Mouse (Mus musculus) frontal cortex, postnatal 14 days (tissue): ENCODE measurements around the gene Zic4.

Experiments used
- DNase-seq, 2 experiments: peaks; one replicate each; pipeline ENCODE4 v3.0.0; 2022; ENCODE audit warnings: low spot score in 2 of 2

Zic4 gene

DNA sequence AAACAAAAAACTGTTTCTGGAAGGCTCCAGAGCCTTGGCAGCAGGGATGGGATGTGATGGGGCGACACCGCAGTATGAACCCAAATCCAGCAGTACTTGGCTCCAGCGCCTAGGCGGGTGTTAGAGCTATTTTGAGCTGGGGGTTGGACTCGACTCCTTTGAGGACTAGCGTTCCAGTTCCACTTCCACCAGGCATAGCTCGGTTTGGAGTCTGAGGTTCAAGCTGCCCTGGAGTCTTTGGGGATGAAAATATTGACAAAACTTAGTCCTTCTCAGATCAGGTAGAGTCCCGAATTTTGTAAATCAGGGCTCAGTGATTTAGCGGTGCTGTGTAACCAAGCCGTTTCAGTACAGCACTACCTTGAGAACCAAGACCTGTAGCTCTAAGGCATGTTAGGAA is 39.3 kb downstream of the Zic4 start:
- no peak for DNase-seq

DNA sequence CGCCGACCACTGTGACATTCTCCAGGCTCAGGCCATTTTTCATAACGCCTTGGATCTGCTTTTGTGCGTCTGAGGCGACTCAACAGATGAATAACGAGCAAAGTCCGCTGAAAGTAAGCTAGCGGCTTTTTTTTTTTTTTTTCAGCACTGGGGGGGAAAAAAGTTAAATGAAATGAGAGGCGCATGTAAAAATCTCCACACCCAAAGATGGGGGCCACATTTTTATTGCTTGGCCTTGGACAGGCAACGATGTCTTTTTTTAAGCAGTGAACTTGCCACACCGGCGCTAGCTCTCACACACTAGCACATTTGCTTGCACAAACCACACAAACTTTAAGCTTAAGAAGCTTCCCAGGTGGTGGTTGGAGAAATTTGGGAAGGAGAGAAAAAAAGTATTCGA is 42.0 kb downstream of the Zic4 start:
- DNase-seq: no peak

DNA sequence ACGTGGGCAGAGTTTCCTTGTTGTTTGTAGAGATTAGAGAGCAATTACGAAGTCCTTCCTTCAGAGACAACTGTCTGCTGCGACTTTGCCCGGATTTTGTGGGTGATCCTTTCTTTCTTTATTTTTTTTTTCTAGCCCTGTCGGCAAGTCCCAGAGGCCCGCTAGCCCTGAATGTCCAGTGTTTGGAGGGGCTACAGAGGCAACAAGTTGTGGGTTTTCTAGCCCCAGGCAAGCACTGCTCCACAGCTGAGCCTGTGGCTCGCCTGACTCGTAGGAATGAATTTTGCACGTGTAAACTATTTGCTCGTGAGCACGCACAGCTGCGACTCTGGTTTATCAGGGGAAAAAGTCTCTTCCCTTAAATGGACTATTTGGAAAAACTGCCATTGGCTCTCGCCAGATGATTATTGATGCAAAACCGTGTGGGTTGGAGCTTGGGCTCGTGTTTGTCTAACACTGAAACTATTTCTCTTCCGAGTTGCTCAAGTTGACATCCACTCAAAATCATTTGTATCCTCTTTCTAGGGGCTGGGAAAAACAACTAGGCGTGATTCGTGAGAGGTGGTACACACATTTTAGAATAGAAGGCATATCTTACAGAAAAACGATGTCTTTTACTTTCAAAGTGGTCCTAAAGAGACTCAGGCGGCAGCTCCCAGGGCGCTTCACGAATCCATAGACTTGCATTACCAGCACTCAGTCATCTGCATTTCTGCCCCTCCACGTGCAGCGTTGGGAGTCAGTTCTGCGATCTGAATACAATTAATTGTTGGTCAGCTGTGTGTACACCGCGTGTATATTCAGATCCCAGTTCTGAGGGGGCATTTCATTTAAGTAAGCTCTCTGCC is 42.9 kb downstream of the Zic4 start:
- DNase-seq: no peak

DNA sequence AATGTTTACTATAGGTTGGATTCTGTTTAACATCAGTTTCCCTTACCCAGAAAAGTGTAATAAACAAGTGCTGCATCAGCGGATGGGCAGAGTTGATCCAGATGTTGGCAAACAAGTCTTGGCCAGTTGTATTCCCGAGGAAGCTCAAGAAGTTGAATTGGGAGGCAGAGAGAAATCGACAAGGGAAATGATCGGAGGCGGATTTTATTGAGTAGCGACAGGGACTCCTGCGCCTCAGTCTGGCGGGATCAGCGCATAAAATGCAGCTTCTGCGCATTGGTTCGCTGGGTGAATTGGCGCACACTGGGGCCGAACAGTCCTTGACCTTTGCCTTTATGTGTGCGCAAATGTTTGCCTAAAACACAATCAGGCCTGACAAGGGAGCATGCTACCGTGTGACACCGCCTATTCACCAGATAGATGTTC is 43.6 kb downstream of the Zic4 start:
- DNase-seq: no peak

DNA sequence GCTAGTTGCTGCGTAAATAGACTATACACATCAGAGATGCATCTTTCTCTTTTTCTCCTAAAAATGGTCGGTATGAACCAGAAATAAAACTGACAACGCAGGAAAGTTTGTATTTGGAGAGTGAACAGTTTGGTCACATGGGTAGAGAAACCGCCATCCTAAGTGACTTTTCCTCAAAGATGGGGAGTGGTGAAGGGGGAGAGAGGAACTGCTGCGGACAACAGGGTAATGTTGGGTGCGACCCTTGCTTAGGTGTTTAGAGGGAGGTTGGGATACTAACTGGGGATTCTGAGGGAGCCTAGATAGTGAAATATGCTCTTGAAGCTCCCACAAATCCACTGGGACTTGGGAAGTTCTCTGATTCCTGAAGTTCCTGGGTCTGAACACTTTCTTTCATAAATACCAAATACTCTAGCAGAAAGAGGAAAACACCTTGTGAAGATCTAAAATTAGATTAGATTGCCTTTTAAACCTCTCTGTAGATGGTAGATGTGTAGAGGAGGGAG is 44.1 kb downstream of the Zic4 start:
- no peak for DNase-seq

DNA sequence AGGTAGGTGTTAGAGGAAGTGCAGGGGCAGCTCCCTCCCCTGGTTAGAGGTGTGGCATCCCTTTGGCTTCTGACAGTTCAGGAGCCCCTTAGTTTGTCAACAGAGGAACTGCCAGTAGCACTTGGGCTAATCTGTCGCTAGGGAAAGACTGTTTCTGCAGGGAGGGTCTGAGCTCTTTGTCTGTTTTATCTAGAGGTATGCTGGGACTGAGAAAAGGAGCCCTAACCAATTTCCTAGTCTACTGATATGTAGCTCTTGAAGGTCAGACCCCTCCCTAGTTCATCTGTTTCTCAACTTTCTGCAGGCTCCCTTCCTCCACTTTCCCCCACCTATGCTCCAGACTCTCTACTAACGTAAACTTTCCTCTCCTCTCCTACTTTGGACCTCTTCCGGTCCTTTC is 47.6 kb downstream of the Zic4 start:
- no peak for DNase-seq

DNA sequence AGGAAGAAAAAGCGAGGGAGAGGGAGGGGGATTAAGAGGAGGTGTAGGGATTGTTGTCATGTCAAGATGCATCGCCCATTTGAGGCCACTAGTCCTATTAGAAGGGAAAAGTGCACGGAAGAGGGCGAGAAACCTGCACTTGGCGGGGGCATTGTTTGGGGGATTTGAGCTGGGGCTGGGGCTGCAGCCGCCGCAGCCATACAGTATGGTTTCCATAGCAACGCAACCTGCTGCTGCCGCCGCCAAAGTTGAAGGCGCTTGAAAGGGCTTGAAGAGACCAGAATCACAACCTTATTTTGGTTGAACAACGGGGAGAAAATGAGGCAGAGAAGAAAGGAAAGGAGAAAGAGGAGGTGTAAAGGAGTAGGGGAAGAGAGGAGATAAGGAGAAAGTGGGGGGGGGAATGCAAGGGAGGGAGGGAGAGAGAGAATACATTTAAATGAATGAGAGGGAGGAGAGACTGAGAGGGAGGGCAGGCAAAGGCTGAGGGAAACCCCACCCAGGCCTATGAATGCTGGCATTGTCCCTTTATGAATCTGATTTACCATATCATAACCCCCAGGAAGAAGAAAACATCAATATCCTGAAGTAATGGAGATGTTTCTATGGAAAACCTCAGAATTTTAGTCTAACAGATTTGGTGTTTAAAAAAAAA is 51.9 kb downstream of the Zic4 start:
- DNase-seq: no peak

DNA sequence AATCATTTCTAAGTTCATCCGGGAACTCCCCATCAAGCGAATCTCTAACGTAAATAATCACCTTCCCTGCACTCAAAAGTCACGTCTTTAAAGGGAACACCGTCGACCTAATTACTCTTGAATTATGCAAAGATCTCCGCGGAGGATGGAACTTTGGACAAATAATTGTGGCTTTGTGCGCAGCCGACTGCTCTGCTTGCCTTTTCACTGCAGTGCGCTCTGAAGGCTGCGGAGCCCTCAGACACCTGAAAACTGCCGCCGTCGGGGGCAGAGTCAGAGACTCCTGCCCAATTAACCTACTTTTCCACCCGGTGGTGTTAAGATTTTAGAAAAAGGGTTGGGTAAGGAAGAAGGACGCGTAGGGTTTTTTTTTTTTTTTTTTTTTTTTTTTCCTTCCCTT is 58.2 kb downstream of the Zic4 start:
- no peak for DNase-seq
